Mouse (Mus musculus) lung, adult 2 months (tissue): Measurements from ENCODE around the gene Dlgap1. TPM values are rescaled to one million over a fixed set of nuclear protein-coding genes. Genes with fewer than 3 reads are reported as not detected.

Experiments used
- DNase-seq: peaks from one replicate; pipeline ENCODE4 v3.0.0; 2022
- H3K4me1 ChIP-seq: fragments of 200-500 bp; 2 replicates; pipeline ENCODE4 v1.6.1; 2011; ENCODE audit warnings: low read length; ENCODE audit not compliant: control insufficient read depth, insufficient read depth
- H3K4me3 ChIP-seq: fragments of 200-500 bp; replicated peaks from 2 replicates; pipeline ENCODE3; 2011; ENCODE audit warnings: low read depth, mild to moderate bottlenecking, control low read depth, low read length; ENCODE audit errors: extremely low read depth
- CTCF ChIP-seq: fragments of 200-500 bp; IDR thresholded peaks from 2 replicates; pipeline ENCODE4 v1.5.1; 2011; ENCODE audit warnings: mild to moderate bottlenecking, low read length, control low read depth; ENCODE audit not compliant: insufficient read depth
- POLR2A ChIP-seq: fragments of 200-500 bp; IDR thresholded peaks from 2 replicates; pipeline ENCODE4 v1.6.1; 2011; ENCODE audit warnings: low read depth, mild to moderate bottlenecking, control low read depth, low read length, borderline replicate concordance; ENCODE audit errors: extremely low read depth
- WGBS: fragments of 180-500 bp; shearing (Covaris S2); methylation state at CpG from one replicate; pipeline ENCODE4 v1.1.7; 2018; 5-methylcytosine and 5-hydroxymethylcytosine counted together
- polyA plus RNA-seq: library from polyadenylated mRNA; depleted of rRNA; stranded (reverse); fragments of >200 nt; gene quantifications from 2 replicates; pipeline ENCODE4 v1.2.3, GENCODE M21; 2012

Gene Dlgap1
- polyA plus RNA-seq, 1 experiment: 0.63 TPM

- Histone ChIP-seq H3K4me1 (no peaks in the 10 kb centered on the region), H3K4me3 (no peak overlapping the region)
- no peak for DNase-seq
- 65% methylated on average over 4 of the region's 4 CpGs for WGBS
- no peak for TF ChIP-seq POLR2A
- no peak for TF ChIP-seq CTCF
These were observed 408.1 kb downstream of the Dlgap1 start for GRCm38 (mm10) chr17:70377020-70377419.

GRCm38 (mm10) chr17:70388447-70388846 is 419.6 kb downstream of the Dlgap1 start:
- Histone ChIP-seq H3K4me1 (no peaks in the 10 kb centered on the region), H3K4me3 (no peak overlapping the region)
- DNase-seq: no peak
- WGBS: 70% methylated on average over 1 of the region's 1 CpGs
- TF ChIP-seq POLR2A (no peak), CTCF (no peak)

GRCm38 (mm10) chr17:70397220-70397619 is 428.3 kb downstream of the Dlgap1 start:
- H3K4me3 ChIP-seq: no peak overlapping the region
- no peak for TF ChIP-seq CTCF
- TF ChIP-seq POLR2A: no peak
- no peak for DNase-seq
- H3K4me1 ChIP-seq: no peaks in the 10 kb centered on the region
- WGBS: 24% methylated on average over 3 of the region's 3 CpGs

GRCm38 (mm10) chr17:70397708-70398107 is 428.8 kb downstream of the Dlgap1 start:
- DNase-seq: no peak

GRCm38 (mm10) chr17:70401909-70402308 is 433.0 kb downstream of the Dlgap1 start:
- H3K4me1 ChIP-seq: no peaks in the 10 kb centered on the region
- DNase-seq: no peak
- no peak overlapping the region for H3K4me3 ChIP-seq
- WGBS: 29% methylated on average over 2 of the region's 2 CpGs
- no peak for TF ChIP-seq CTCF
- TF ChIP-seq POLR2A: no peak

More at GRCm38 (mm10) chr17:70397708-70398107, 428.8 kb downstream of the Dlgap1 start:
- WGBS: 37% methylated on average over 8 of the region's 8 CpGs
- Histone ChIP-seq H3K4me3 (no peak overlapping the region), H3K4me1 (no peaks in the 10 kb centered on the region)
- TF ChIP-seq CTCF (no peak), POLR2A (no peak)

GRCm38 (mm10) chr17:70403750-70404149 is 434.9 kb downstream of the Dlgap1 start:
- Histone ChIP-seq H3K4me3 (no peak overlapping the region), H3K4me1 (no peaks in the 10 kb centered on the region)
- WGBS: 51% methylated on average over 10 of the region's 10 CpGs
- TF ChIP-seq CTCF: no peak
- no peak for TF ChIP-seq POLR2A
- no peak for DNase-seq

- TF ChIP-seq POLR2A: no peak
- no peak for TF ChIP-seq CTCF
- no peaks in the 10 kb centered on the region for H3K4me1 ChIP-seq
- DNase-seq: no peak
- no peak overlapping the region for H3K4me3 ChIP-seq
- 94% methylated on average over 3 of the region's 3 CpGs for WGBS
These were observed 445.3 kb downstream of the Dlgap1 start for GRCm38 (mm10) chr17:70414202-70414601.

- DNase-seq: no peak
- H3K4me1 ChIP-seq: no peaks in the 10 kb centered on the region
- TF ChIP-seq POLR2A (no peak), CTCF (no peak)
- WGBS: 55% methylated on average over 9 of the region's 9 CpGs
- H3K4me3 ChIP-seq: no peak overlapping the region
These were observed 459.0 kb downstream of the Dlgap1 start for GRCm38 (mm10) chr17:70427866-70428265.

GRCm38 (mm10) chr17:70429746-70430451 is 461.0 kb downstream of the Dlgap1 start:
- 15% methylated on average over 17 of the region's 17 CpGs for WGBS
- H3K4me3 ChIP-seq: no peak overlapping the region
- peak; percentile 39 for DNase-seq
- TF ChIP-seq CTCF: peak; percentile 76
- no peak for TF ChIP-seq POLR2A
- H3K4me1 ChIP-seq: no peaks in the 10 kb centered on the region

- no peak for DNase-seq
- TF ChIP-seq CTCF: peak; percentile 36; the same call in 1 of the 2 replicates
- TF ChIP-seq POLR2A: no peak
- Histone ChIP-seq H3K4me1 (no peaks in the 10 kb centered on the region), H3K4me3 (no peak overlapping the region)
- WGBS: 15% methylated on average over 5 of the region's 5 CpGs
These were observed 461.5 kb downstream of the Dlgap1 start for GRCm38 (mm10) chr17:70430452-70430787.
